Mouse (Mus musculus): ENCODE measurements around the gene Fam208b. TPM values are rescaled to one million over a fixed set of nuclear protein-coding genes. Genes with fewer than 3 reads are reported as not detected.

Fam208b gene
- total and polyA plus RNA-seq, 3 experiments: 12.5 to 28.1 (median 26.4) TPM

GRCm38 (mm10) chr13:3540166-3540565 lies 70.7 kb downstream of the Fam208b start:
- Histone ChIP-seq H3K27me3 (replicated peaks) (no peaks in the 10 kb centered on the region), H3K4me1 (ENCODE audit: control insufficient read depth in 1 of 2, insufficient read depth in 2 of 2) (peaks cover 0 to 53% of the 10 kb centered on the region in 2 experiments; a peak in 3 of 4 replicates), H3K4me2 (ENCODE audit: insufficient read depth, low read depth, poor library complexity, severe bottlenecking) (peak overlapping the region; percentile 100), H3K4me3 (replicated peaks in 1 of 3; ENCODE audit: low read depth in 2 of 3, low read length in 2 of 3, poor library complexity in 1 of 3) (peak overlapping the region; percentile 50 to 96 (median 82)), H3K9me3 (replicated peaks; ENCODE audit: low read length) (peaks cover 5% of the 10 kb centered on the region), H3K36me3 (replicated peaks in 1 of 2; ENCODE audit: control insufficient read depth in 1 of 2, insufficient read depth in 1 of 2, low read length in 1 of 2) (peaks cover 0 to 15% of the 10 kb centered on the region in 2 experiments), H3K27ac (ENCODE audit: insufficient read depth, low read depth) (no peak overlapping the region), H3K9ac (ENCODE audit: insufficient read depth, low read depth) (peak overlapping the region; percentile 95), H3K79me2 (replicated peaks; ENCODE audit: control insufficient read depth, extremely low read depth, insufficient read depth, poor library complexity, severe bottlenecking) (peaks cover 67% of the 10 kb centered on the region)
- no peak for TF ChIP-seq MXI1 (IDR thresholded peaks at IDR 0.05; ENCODE audit: low read depth, low read length)
- TF ChIP-seq ETS1 (conservative IDR thresholded peaks at IDR 0.05; ENCODE audit: low read depth, low read length): no peak
- TF ChIP-seq ZMIZ1 (IDR thresholded peaks at IDR 0.05; ENCODE audit: low read depth, low read length): no peak
- TF ChIP-seq MEF2A (IDR thresholded peaks at IDR 0.05; ENCODE audit: borderline replicate concordance, low read depth, low read length): no peak
- no peak for TF ChIP-seq HCFC1 (IDR thresholded peaks at IDR 0.05; ENCODE audit: low read depth, low read length)
- TF ChIP-seq RAD21 (IDR thresholded peaks at IDR 0.05; ENCODE audit: low read depth, low read length): no peak
- no peak for TF ChIP-seq UBTF (IDR thresholded peaks at IDR 0.05; ENCODE audit: low read depth, low read length)
- TF ChIP-seq JUN (IDR thresholded peaks at IDR 0.05; ENCODE audit: insufficient read depth, low read depth, low read length): no peak
- no peak for TF ChIP-seq ELF1 (IDR thresholded peaks at IDR 0.05; ENCODE audit: low read depth, low read length)
- dilution Hi-C loops (cut with MboI; ENCODE audit: extremely low pct_ligation_motif_present, extremely low pct_unique_long_range_greater_than_20kb, low sequenced_read_pairs) (no loop called here), in situ Hi-C loops (cut with MboI; ENCODE audit: low pct_ligation_motif_present, low pct_unique_long_range_greater_than_20kb, low sequenced_read_pairs) (loop anchor here (10.0 to 25.0 kb wide), 2 partner anchors 55 to 128 kb away; no protein-coding TSS in a partner anchor)
- no peak for DNase-seq (ENCODE audit: extremely low read depth)

GRCm38 (mm10) chr13:3538969-3539562 lies 71.8 kb downstream of the Fam208b start:
- Histone ChIP-seq H3K79me2 (replicated peaks; ENCODE audit: control insufficient read depth, extremely low read depth, insufficient read depth, poor library complexity, severe bottlenecking) (peaks cover 58% of the 10 kb centered on the region), H3K9me3 (replicated peaks; ENCODE audit: low read length) (peaks cover 5% of the 10 kb centered on the region), H3K36me3 (replicated peaks in 1 of 2; ENCODE audit: control insufficient read depth in 1 of 2, insufficient read depth in 1 of 2, low read length in 1 of 2) (peaks cover 0 to 8% of the 10 kb centered on the region in 2 experiments), H3K27ac (ENCODE audit: insufficient read depth, low read depth) (no peak overlapping the region), H3K4me2 (ENCODE audit: insufficient read depth, low read depth, poor library complexity, severe bottlenecking) (peak overlapping the region; percentile 100), H3K4me3 (replicated peaks in 1 of 3; ENCODE audit: low read depth in 2 of 3, low read length in 2 of 3, poor library complexity in 1 of 3) (peak overlapping the region; percentile 80 to 96 (median 82)), H3K9ac (ENCODE audit: insufficient read depth, low read depth) (peak overlapping the region; percentile 95), H3K4me1 (ENCODE audit: control insufficient read depth in 1 of 2, insufficient read depth in 2 of 2) (peaks cover 0 to 45% of the 10 kb centered on the region in 2 experiments; a peak in 3 of 4 replicates), H3K27me3 (replicated peaks) (no peaks in the 10 kb centered on the region)
- in situ Hi-C loops (cut with MboI; ENCODE audit: low pct_ligation_motif_present, low pct_unique_long_range_greater_than_20kb, low sequenced_read_pairs) (loop anchor here (25.0 kb wide), 1 partner anchor 127 kb away; no protein-coding TSS in a partner anchor), dilution Hi-C loops (cut with MboI; ENCODE audit: extremely low pct_ligation_motif_present, extremely low pct_unique_long_range_greater_than_20kb, low sequenced_read_pairs) (no loop called here)
- DNase-seq (ENCODE audit: extremely low read depth): peak; percentile 31
- TF ChIP-seq ZNF384 (IDR thresholded peaks at IDR 0.05; ENCODE audit: low read depth, low read length) (peak; percentile 50), MAZ (IDR thresholded peaks at IDR 0.05; ENCODE audit: low read depth, low read length) (0 out of 2 replicates have a peak, but pooled peaks have one; percentile 39), JUN (IDR thresholded peaks at IDR 0.05; ENCODE audit: insufficient read depth, low read depth, low read length) (no peak)

Data from CH12.LX (cell line).